Mouse (Mus musculus) embryonic facial prominence, embryonic 13.5 days (tissue): Measurements from ENCODE around the gene Timm10. TPM values are rescaled to one million over a fixed set of nuclear protein-coding genes. Genes with fewer than 3 reads are reported as not detected.

Experiments used
- ATAC-seq: fragments of 200-750 bp; cut with Nextera tagmentation; 2 replicates; pipeline ENCODE4 v1.8.0; 2017; ENCODE audit warnings: low read depth; ENCODE audit not compliant: insufficient number of reproducible peaks, insufficient read depth, low FRiP score, low TSS enrichment
- H3K27ac ChIP-seq: fragments of 300-500 bp; sonication (generic); 2 replicates; pipeline ENCODE4 v1.5.1; 2015; ENCODE audit warnings: moderate library complexity, mild to moderate bottlenecking, inconsistent platforms
- H3K27me3 ChIP-seq: fragments of 300-500 bp; sonication (generic); 2 replicates; pipeline ENCODE4 v1.6.1; 2015; ENCODE audit warnings: mild to moderate bottlenecking, inconsistent platforms
- H3K36me3 ChIP-seq: fragments of 300-500 bp; sonication (generic); 2 replicates; pipeline ENCODE4 v1.6.1; 2015; ENCODE audit warnings: mild to moderate bottlenecking, inconsistent platforms
- H3K4me1 ChIP-seq: fragments of 300-500 bp; sonication (generic); 2 replicates; pipeline ENCODE4 v1.6.1; 2015; ENCODE audit warnings: inconsistent platforms
- H3K4me2 ChIP-seq: fragments of 300-500 bp; sonication (generic); 2 replicates; pipeline ENCODE4 v1.6.1; 2015; ENCODE audit warnings: moderate library complexity, mild to moderate bottlenecking, inconsistent platforms
- H3K4me3 ChIP-seq: fragments of 300-500 bp; sonication (generic); 2 replicates; pipeline ENCODE4 v1.5.1; 2015; ENCODE audit warnings: mild to moderate bottlenecking, inconsistent platforms
- H3K9ac ChIP-seq: fragments of 300-500 bp; sonication (generic); 2 replicates; pipeline ENCODE4 v1.6.1; 2015; ENCODE audit warnings: mild to moderate bottlenecking, inconsistent platforms
- H3K9me3 ChIP-seq: fragments of 300-500 bp; sonication (generic); 2 replicates; pipeline ENCODE4 v1.6.1; 2016; ENCODE audit warnings: inconsistent platforms
- WGBS: fragments of 180-500 bp; shearing (Covaris S2); methylation state at CpG from one replicate; pipeline ENCODE4 v1.1.7; 2015; ENCODE audit warnings: mixed read lengths; 5-methylcytosine and 5-hydroxymethylcytosine counted together
- polyA plus RNA-seq: library from polyadenylated mRNA; unstranded; fragments of >200 nt; fragmentation: Nextera tagmentation; extraction: Ambion mirVana; gene quantifications from 2 replicates; pipeline ENCODE4 v1.2.1, GENCODE M21; 2015

Gene Timm10
- polyA plus RNA-seq, 1 experiment from 2014 or later: 47.6 TPM

DNA sequence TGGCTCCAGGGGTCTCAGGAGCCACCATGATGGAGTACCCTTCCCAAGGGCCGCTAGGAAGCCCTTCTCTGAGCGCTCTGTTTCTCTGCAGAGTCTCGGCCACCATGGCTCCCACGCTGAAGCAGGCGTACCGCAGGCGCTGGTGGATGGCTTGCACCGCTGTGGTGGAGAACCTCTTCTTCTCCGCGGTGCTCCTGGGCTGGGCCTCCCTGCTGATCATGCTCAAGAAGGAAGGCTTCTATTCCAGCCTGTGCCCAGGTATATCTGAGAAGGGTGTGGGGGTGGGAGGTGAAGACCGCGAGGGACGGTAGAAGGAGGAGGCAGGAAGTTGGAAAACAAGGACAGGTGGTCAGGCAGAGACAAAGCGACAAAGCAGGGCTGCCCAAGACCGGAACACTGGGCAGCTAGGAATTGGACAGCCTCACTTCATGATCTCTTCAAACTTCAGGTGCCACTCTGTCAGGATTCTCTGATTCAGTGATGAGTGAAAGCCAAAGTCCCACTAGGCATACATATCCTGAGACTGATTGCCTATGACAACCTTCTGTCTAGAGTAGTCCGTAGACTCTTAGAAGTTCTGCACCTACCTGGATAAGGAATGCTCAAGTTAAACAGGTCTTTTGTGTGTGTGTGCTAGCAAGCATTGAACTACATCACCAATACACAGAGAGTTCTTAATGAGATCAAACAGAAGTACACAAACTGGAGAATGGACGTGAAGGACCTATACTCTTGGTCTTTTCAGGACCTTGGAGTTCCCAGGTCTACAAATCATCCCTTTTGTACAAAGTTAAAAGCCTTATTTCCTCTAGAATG, 14.2 kb downstream of the Timm10 start:
- ATAC-seq: no peak
- H3K4me2 ChIP-seq: peak overlapping the region; percentile 94
- no peaks in the 10 kb centered on the region for H3K36me3 ChIP-seq
- peaks cover 6% of the 10 kb centered on the region for H3K27me3 ChIP-seq
- H3K27ac ChIP-seq: peak overlapping the region; percentile 93
- no peaks in the 10 kb centered on the region for H3K9me3 ChIP-seq
- H3K4me1 ChIP-seq: peaks cover 40% of the 10 kb centered on the region
- 6% methylated on average over 17 of the region's 17 CpGs for WGBS
- H3K9ac ChIP-seq: peak overlapping the region; percentile 87
- peak overlapping the region; percentile 71 for H3K4me3 ChIP-seq

DNA sequence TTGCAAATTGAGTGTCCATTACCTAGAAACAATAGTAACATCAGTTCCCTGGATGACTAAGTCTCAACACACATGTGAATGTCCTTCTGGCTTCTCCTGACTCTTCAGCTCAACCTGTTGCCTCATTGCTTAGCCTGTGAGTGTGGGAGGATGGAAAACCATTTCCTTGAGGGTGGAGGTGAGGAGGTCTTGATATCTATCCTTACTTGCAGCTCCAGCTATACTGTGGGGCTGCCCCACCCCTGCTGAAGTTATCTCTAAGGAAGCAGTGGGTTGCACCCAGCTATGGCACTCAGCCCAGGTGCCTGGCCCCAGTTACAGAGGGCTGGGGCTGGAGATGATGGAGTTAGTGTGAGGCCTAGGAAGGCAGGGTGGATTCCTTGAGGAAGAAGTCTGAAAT, 15.1 kb downstream of the Timm10 start:
- no peak for ATAC-seq
- no peak overlapping the region for H3K9ac ChIP-seq
- H3K4me2 ChIP-seq: peak overlapping the region; percentile 94
- 0 out of 2 replicates have a peak overlapping the region, but pooled peaks have one; percentile 71 for H3K4me3 ChIP-seq
- no peak overlapping the region for H3K27ac ChIP-seq
- H3K27me3 ChIP-seq: peaks cover 6% of the 10 kb centered on the region
- no peaks in the 10 kb centered on the region for H3K36me3 ChIP-seq
- H3K4me1 ChIP-seq: peaks cover 40% of the 10 kb centered on the region
- H3K9me3 ChIP-seq: no peaks in the 10 kb centered on the region

DNA sequence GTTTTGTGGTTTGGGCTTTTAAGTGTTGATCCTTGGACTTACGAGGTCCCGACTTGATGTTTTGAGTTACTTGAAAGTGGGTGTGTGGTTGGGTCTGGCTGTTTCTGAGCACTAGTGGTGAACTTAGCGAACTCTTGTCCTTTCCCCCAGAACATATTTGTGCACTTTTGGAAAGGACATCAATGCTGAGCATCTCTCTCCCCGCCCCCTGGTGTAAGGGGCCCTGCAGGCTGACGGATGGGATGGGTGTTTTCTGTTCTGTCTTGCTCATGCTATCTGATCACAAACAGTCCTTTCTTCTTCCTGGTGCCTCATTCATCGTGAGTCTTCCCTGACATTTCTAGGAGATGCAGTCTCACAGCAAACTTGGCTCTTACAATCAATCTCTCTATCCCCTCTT, 16.9 kb downstream of the Timm10 start:
- WGBS: 74% methylated on average over 6 of the region's 6 CpGs
- peaks cover 35% of the 10 kb centered on the region for H3K4me1 ChIP-seq
- H3K27me3 ChIP-seq: peaks cover 2% of the 10 kb centered on the region
- no peak overlapping the region for H3K9ac ChIP-seq
- H3K4me2 ChIP-seq: no peak overlapping the region
- H3K9me3 ChIP-seq: no peaks in the 10 kb centered on the region
- H3K27ac ChIP-seq: no peak overlapping the region
- no peaks in the 10 kb centered on the region; the same call in 1 of the 2 replicates for H3K36me3 ChIP-seq
- ATAC-seq: no peak
- no peak overlapping the region for H3K4me3 ChIP-seq

DNA sequence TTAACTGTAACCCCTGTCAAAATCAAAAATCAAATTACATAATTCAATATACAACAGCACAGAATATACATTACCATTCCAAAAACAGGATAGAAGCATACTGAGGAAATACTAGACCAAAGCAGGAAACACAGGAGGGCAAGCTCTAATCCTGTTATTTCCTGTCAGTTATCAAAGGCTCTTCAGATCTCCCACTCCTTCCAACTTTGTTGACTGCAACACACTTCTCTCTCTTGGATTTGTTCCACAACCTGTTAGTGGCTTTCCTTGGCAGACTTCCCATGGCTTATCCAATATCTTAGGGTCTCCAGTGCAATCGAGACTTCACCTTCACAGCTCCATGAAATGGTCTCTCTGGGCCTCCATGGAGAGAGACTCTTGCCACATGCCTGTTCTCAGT, 18.4 kb downstream of the Timm10 start:
- Histone ChIP-seq H3K4me3 (no peak overlapping the region), H3K36me3 (peaks cover 13% of the 10 kb centered on the region), H3K4me1 (peaks cover 27% of the 10 kb centered on the region), H3K27ac (no peak overlapping the region), H3K9me3 (no peaks in the 10 kb centered on the region), H3K27me3 (no peaks in the 10 kb centered on the region), H3K4me2 (no peak overlapping the region), H3K9ac (no peak overlapping the region)
- WGBS: 67% methylated on average over 1 of the region's 1 CpGs
- no peak for ATAC-seq

DNA sequence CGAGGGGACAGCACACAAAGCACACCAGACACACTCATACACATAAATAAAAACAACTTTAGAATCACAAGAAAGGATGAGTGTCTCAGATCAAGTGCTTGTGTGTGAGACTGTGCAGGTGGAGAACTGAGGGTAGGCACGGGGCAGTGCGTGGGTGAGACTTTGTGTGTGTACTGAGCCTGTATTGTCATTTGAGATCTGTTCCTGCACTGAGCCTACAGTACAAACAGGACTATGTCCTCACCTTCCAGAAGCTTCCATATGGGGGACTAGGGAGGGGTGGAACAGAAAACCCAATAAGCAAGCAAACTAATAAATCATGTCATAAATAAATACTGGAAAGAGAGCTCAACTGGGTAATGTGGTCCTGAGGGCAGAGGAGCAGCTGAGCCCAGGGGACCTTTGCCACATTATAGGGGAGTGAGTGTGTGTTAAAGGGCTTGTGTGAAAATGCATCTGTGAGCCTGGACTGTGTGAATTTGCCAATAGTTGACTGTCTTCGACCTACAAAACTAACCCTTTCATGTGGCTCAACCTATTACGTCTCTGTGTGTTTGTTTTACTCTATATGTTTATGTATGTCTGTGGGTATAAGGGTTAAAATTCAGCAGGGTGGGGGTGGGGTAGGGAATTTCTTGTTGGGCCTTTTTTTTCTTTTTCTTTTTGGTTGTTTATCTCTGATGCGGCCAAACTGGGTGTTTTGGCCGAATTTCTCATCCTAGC, 23.8 kb downstream of the Timm10 start:
- H3K4me3 ChIP-seq: no peak overlapping the region
- H3K9ac ChIP-seq: peak overlapping the region; percentile 36; the same call in 1 of the 2 replicates
- H3K36me3 ChIP-seq: peaks cover 43% of the 10 kb centered on the region
- no peaks in the 10 kb centered on the region for H3K9me3 ChIP-seq
- peak overlapping the region; percentile 37 for H3K4me2 ChIP-seq
- no peak overlapping the region for H3K27ac ChIP-seq
- WGBS: 63% methylated on average over 7 of the region's 7 CpGs
- peaks cover 10% of the 10 kb centered on the region; the same call in 1 of the 2 replicates for H3K4me1 ChIP-seq
- no peak for ATAC-seq
- H3K27me3 ChIP-seq: no peaks in the 10 kb centered on the region

DNA sequence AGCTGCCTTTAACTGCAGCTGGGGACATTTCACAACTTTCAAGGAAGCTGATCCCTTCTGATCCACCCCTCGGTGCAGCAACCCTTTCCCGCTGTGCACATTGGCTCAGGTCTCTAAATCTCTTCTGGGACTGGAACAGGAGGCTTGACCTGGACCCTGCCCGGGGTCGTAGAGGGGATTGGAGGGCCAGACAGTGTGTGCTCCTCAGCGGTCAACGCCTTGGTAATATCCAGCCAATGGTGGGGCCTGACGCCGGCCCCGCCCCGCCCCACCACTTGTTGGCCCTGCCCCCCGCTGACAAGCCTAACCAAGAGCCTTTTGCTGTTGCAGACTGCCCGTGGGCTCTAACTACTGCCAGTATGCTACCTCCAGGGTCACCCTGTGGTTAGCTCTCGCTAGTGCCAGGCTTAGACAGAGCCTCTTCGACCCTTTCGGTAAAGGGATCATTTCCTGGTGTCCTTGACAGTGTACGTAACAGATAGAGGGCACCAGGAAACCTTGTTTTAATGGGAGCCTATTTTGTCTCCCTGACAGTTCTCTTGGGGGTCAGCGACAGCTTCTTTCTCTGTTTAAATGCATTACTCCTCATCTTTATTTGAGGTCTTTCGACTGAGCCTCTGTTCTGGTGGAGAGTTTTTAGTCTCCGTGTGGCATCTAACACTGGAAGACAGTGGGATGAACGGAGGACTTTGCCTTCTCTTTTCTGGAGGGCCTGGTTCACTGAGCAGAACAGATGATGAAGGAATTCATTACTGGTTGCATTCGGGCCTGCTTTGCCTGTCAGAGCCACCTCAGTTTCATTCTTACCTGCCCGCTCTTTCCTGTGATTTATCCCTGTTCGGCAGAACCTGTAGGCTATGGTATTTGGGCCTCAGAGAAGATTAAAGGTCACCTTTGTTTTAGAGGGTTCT, 24.6 kb downstream of the Timm10 start:
- H3K9ac ChIP-seq: peak overlapping the region; percentile 36; the same call in 1 of the 2 replicates
- H3K27me3 ChIP-seq: no peaks in the 10 kb centered on the region
- H3K9me3 ChIP-seq: no peaks in the 10 kb centered on the region
- no peak overlapping the region for H3K27ac ChIP-seq
- peak overlapping the region; percentile 37 for H3K4me2 ChIP-seq
- no peak for ATAC-seq
- H3K4me1 ChIP-seq: peaks cover 9% of the 10 kb centered on the region; the same call in 1 of the 2 replicates
- H3K36me3 ChIP-seq: peaks cover 44% of the 10 kb centered on the region
- 34% methylated on average over 23 of the region's 23 CpGs for WGBS
- no peak overlapping the region for H3K4me3 ChIP-seq

DNA sequence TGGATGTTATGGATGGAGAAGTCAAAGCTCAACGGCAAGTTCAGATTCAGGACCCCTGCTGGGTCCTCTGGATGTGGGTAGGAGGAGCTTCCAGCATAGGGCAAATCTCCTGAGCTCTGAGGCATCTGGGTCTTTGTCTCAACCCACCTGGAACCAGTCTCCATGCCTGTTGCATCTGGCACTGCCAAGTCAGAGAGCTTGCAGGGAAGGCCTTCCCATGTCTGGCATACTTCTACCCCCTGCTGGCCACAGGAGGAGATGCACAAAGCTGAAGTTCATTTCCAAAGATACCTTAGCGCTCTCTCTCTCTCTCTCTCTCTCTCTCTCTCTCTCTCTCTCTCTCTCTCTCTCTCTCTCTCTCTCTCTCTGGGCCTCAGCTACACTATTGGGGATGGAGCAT, 28.9 kb downstream of the Timm10 start:
- H3K27ac ChIP-seq: no peak overlapping the region
- ATAC-seq: 0 out of 2 replicates have a peak, but pooled peaks have one; percentile 57
- H3K4me3 ChIP-seq: no peak overlapping the region
- H3K9me3 ChIP-seq: no peaks in the 10 kb centered on the region
- no peaks in the 10 kb centered on the region for H3K27me3 ChIP-seq
- peaks cover 9% of the 10 kb centered on the region; the same call in 1 of the 2 replicates for H3K4me1 ChIP-seq
- peaks cover 62% of the 10 kb centered on the region for H3K36me3 ChIP-seq
- no peak overlapping the region for H3K4me2 ChIP-seq
- WGBS: 60% methylated on average over 2 of the region's 2 CpGs
- no peak overlapping the region for H3K9ac ChIP-seq

DNA sequence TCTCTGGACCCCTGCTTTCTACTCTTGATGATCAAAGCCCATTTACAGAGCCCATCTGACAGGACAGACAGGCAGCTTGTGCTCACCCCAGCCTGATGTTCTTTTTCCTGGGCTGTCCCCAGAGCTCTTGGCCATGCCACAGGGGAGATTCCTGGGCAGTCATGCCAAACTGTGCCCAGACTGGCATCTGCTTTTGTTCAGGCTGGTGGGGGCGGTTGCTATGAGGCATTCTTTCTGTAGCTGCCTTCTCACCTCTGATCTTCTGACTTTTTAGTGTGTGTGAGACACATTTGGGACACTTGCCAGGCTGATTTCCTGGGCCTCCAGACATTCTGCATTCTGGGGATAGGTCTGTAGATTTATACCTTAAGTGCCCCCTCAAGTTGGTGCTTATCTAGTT, 31.8 kb downstream of the Timm10 start:
- H3K4me1 ChIP-seq: 0 out of 2 replicates have a peak, but pooled peaks cover 2% of the 10 kb centered on the region
- H3K9ac ChIP-seq: no peak overlapping the region
- no peak overlapping the region for H3K4me2 ChIP-seq
- 96% methylated on average over 1 of the region's 1 CpGs for WGBS
- no peak overlapping the region for H3K27ac ChIP-seq
- H3K4me3 ChIP-seq: no peak overlapping the region
- ATAC-seq: no peak
- H3K9me3 ChIP-seq: no peaks in the 10 kb centered on the region
- peaks cover 80% of the 10 kb centered on the region for H3K36me3 ChIP-seq
- H3K27me3 ChIP-seq: no peaks in the 10 kb centered on the region

DNA sequence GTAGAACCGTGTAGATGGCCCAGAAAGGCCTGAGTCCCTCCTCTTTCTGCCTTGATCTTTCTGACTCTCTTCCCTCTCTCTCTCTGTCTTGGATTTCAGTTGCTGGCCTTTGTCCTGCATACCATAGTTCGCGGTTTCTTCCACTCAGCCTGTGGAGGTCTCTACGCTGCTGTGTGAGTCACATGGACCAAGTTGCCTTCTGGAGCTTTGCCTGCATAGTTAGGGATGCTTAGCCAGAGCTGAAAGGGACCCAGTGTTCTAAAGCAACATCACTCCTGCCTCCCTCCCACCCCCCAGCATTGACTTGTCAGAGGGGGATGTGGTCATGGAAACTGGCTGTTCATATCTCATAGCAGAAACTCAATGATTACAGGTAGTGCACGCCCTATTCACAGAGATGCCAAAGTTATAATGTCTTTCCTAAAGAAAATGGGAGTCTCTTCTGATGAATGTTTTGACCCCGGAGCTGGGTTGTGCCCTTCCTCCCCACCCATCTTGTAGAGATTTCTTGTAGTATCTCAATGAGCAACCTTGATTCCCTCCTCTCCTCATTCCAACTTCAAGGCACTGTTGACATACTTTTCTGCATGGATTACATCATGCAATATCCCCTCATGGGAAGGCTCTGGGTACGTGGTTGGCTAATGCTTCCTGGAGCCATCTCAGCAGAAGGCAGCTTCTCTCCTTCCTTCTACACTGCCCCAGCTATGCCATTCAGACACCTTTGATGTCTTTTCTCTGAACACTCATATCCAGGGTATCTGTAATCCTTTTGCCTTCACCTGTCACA, 33.4 kb downstream of the Timm10 start:
- Histone ChIP-seq H3K9me3 (no peaks in the 10 kb centered on the region), H3K36me3 (peaks cover 65% of the 10 kb centered on the region), H3K4me1 (0 out of 2 replicates have a peak, but pooled peaks cover 1% of the 10 kb centered on the region), H3K9ac (no peak overlapping the region), H3K27ac (no peak overlapping the region), H3K4me2 (no peak overlapping the region), H3K27me3 (peaks cover 5% of the 10 kb centered on the region; the same call in 1 of the 2 replicates), H3K4me3 (no peak overlapping the region)
- no peak for ATAC-seq
- 90% methylated on average over 7 of the region's 7 CpGs for WGBS

DNA sequence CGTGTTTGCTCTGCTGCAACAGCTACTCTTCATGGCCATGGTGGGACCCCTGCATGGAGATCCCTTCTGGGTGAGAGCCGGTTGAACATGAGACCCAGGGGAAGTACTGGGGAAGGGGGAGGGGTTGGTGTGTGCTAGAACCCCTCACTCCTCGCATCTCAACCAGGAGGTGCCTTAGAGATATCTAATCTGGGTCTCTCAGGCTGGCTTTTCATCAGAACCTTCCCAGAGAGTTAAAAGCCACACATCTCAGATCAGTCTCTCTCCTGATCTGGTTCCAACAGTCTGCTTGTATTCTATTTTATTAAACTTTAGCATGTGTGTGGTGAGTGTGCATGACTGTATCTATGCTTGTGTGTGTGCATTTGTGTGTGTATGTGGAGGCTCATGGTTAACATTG, 34.6 kb downstream of the Timm10 start:
- H3K36me3 ChIP-seq: peaks cover 62% of the 10 kb centered on the region
- ATAC-seq: no peak
- no peak overlapping the region for H3K4me3 ChIP-seq
- no peaks in the 10 kb centered on the region for H3K9me3 ChIP-seq
- H3K4me1 ChIP-seq: peaks cover 10% of the 10 kb centered on the region
- peaks cover 18% of the 10 kb centered on the region for H3K27me3 ChIP-seq
- no peak overlapping the region for H3K4me2 ChIP-seq
- H3K9ac ChIP-seq: no peak overlapping the region
- H3K27ac ChIP-seq: no peak overlapping the region
- 88% methylated on average over 3 of the region's 3 CpGs for WGBS
